In the genomic region with DNA sequence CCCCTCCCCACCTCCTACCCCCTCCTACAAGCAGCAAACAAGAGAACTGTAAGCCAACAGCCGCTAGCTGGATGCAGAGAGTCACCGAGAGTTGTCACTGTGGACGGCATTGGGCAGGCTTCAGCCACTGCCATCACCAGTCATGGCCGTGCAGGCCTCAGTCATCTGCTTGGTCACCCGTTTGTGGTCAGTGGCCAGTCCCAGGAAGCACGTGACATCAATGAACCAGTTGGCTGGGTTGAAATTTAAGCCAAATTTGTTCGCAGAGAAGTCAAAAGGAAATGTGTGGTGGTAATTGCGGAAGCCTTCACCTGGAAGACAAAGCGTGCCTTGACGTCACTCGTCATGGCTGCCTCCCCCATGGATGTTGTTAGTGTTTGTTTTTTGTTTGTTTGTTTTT, we compare ENCODE assay signal across 26 mouse cellular contexts.
DNase-seq lines count a peak whose midpoint lies in the region; ATAC-seq lines count a peak whose summit lies in the region.
"Had no signal": no experiment of that assay in that cellular context is flagged by ENCODE, and none has a peak within 500 bp of the region (broad histone marks: within the 10 kb centered on the region; RNA-seq: fewer than 3 reads in every experiment).

No protein-coding gene starts in this region.

- no peaks in the 10 kb centered on the region for H3K36me3 ChIP-seq in kidney, embryonic 14.5 days (ENCODE audit: control insufficient read depth, insufficient read depth, low read length)
- no peaks in the 10 kb centered on the region for H3K36me3 ChIP-seq in megakaryocyte, embryonic 14.5 days (replicated peaks; ENCODE audit: low read length)
- H3K36me3 ChIP-seq: embryonic facial prominence, embryonic 10.5 days; embryonic facial prominence, embryonic 13.5 days; heart, embryonic 15.5 days; hindbrain, embryonic 10.5 days; hindbrain, embryonic 13.5 days had no signal

- no peaks in the 10 kb centered on the region for H3K27me3 ChIP-seq in kidney, embryonic 14.5 days (ENCODE audit: control insufficient read depth, insufficient read depth, low read length)
- H3K27me3 ChIP-seq in megakaryocyte, embryonic 14.5 days (replicated peaks) = no peaks in the 10 kb centered on the region
- H3K27me3 ChIP-seq: hindbrain, embryonic 13.5 days had no signal

- no peak overlapping the region for H3K27ac ChIP-seq in kidney, embryonic 14.5 days (ENCODE audit: low read depth, low read length)
- H3K27ac ChIP-seq: embryonic facial prominence, embryonic 10.5 days; embryonic facial prominence, embryonic 13.5 days; heart, embryonic 15.5 days; hindbrain, embryonic 10.5 days had no signal

- DNase-seq in kidney, adult 11 months = peak; percentile 12
- DNase-seq in kidney, postnatal 14 days = peak; percentile 9
- DNase-seq in kidney, postnatal 36 days = no peak
- no peak for DNase-seq in left cerebral cortex, adult 8-10 months (ENCODE audit: low spot score in 2 of 2)
- no peak for DNase-seq in MN1 (ENCODE audit: low spot score)
- DNase-seq: adrenal gland, adult 8-10 months; adrenal gland, postnatal 25 days; cerebellum, adult 11-12 months; cerebellum, adult 8-10 months; cerebellum, postnatal 36 days; embryo, embryonic 11 days; gastrocnemius, postnatal 25 days; heart, postnatal 10 days; heart, postnatal 36 days had no signal

- ATAC-seq in kidney, embryonic 14.5 days (ENCODE audit: low FRiP score, low TSS enrichment) = no peak
- ATAC-seq in granulocyte monocyte progenitor cell, adult 5-6 weeks (replicated peaks; ENCODE audit: poor library complexity, severe bottlenecking) = peak; percentile 23; the same call in 1 of the 2 replicates
- ATAC-seq: activated CD4-positive, CD25-positive, alpha-beta regulatory T cell, adult 4 months; CD4-positive, CD25-positive, alpha-beta regulatory T cell, adult 4 months had no signal

- no peaks in the 10 kb centered on the region for H3K9me3 ChIP-seq in kidney, embryonic 14.5 days (ENCODE audit: control insufficient read depth, low read length)
- H3K9me3 ChIP-seq in megakaryocyte, embryonic 14.5 days = 0 out of 2 replicates have a peak, but pooled peaks cover under 1% of the 10 kb centered on the region
- H3K9me3 ChIP-seq: embryonic facial prominence, embryonic 10.5 days; embryonic facial prominence, embryonic 13.5 days; heart, embryonic 15.5 days; hindbrain, embryonic 10.5 days; hindbrain, embryonic 13.5 days had no signal

- no peak overlapping the region for H3K4me3 ChIP-seq in kidney, embryonic 14.5 days (ENCODE audit: low read length)
- peak overlapping the region; percentile 74 for H3K4me3 ChIP-seq in megakaryocyte, embryonic 14.5 days (replicated peaks)
- H3K4me3 ChIP-seq: embryonic facial prominence, embryonic 10.5 days; embryonic facial prominence, embryonic 13.5 days; erythroblast, embryonic 14.5 days; heart, embryonic 15.5 days; hindbrain, embryonic 10.5 days; hindbrain, embryonic 13.5 days had no signal

- 76% methylated on average over 11 of the region's 11 CpGs for WGBS in kidney, embryonic 14.5 days

- H3K4me2 ChIP-seq in kidney, embryonic 14.5 days (replicated peaks; ENCODE audit: low read depth, low read length) = no peak overlapping the region
- H3K4me2 ChIP-seq: embryonic facial prominence, embryonic 13.5 days; heart, embryonic 11.5 days; heart, embryonic 15.5 days; hindbrain, embryonic 13.5 days had no signal

- H3K9ac ChIP-seq in kidney, embryonic 14.5 days (ENCODE audit: low read depth, low read length) = no peak overlapping the region
- H3K9ac ChIP-seq: embryonic facial prominence, embryonic 13.5 days; heart, embryonic 15.5 days; hindbrain, embryonic 13.5 days had no signal

- H3K4me1 ChIP-seq in kidney, embryonic 14.5 days (ENCODE audit: control insufficient read depth, insufficient read depth, low read length) = no peaks in the 10 kb centered on the region
- H3K4me1 ChIP-seq in megakaryocyte, embryonic 14.5 days = peaks cover 74% of the 10 kb centered on the region

Comparison
In these comparisons a context has a peak if more than half of its experiments do, and no peak if none do; other contexts are left out.
1. DNase-seq: peak in kidney, adult 11 months (single experiment) and kidney, postnatal 14 days (single experiment); none in kidney, postnatal 36 days (0 of 2), left cerebral cortex, adult 8-10 months (0 of 2) and MN1 (single experiment).